Mouse (Mus musculus): ENCODE measurements around the gene Fopnl. TPM values are rescaled to one million over a fixed set of nuclear protein-coding genes. Genes with fewer than 3 reads are reported as not detected.

Gene Fopnl
- total and polyA plus RNA-seq, 3 experiments = 44.8 to 46.9 TPM; not detected in 1

GRCm38 (mm10) chr16:14295291-14295690, 21.9 kb downstream of the Fopnl start:
- TF ChIP-seq NRF1 (IDR thresholded peaks at IDR 0.05; ENCODE audit: insufficient read depth, low read depth, low read length, poor library complexity, severe bottlenecking) (no peak), SIN3A (IDR thresholded peaks at IDR 0.05; ENCODE audit: low read length) (no peak), CHD1 (IDR thresholded peaks at IDR 0.05; ENCODE audit: low read depth, low read length) (no peak), TBP (IDR thresholded peaks at IDR 0.05; ENCODE audit: low read depth, low read length) (no peak), ZKSCAN1 (IDR thresholded peaks at IDR 0.05; ENCODE audit: low read depth, low read length) (no peak)
- Histone ChIP-seq H3K4me3 (ENCODE audit: control insufficient read depth in 1 of 2, insufficient read depth in 1 of 2, low read depth in 2 of 2, low read length in 2 of 2) (no peak overlapping the region), H3K27me3 (ENCODE audit: control insufficient read depth in 1 of 2, insufficient read depth in 2 of 2, low read length in 2 of 2) (no peaks in the 10 kb centered on the region)

GRCm38 (mm10) chr16:14292205-14293199, 24.7 kb downstream of the Fopnl start:
- H3K9me3 ChIP-seq (replicated peaks; ENCODE audit: insufficient read depth, low read length) = no peaks in the 10 kb centered on the region
- H3K4me1 ChIP-seq (ENCODE audit: control insufficient read depth in 1 of 2, insufficient read depth in 2 of 2, low read length in 2 of 2) = 0 out of 4 replicates have a peak, but pooled peaks cover 0 to 9% of the 10 kb centered on the region in 2 experiments
- no peak overlapping the region for H3K9ac ChIP-seq (ENCODE audit: control insufficient read depth, low read depth, low read length, poor library complexity, severe bottlenecking)
- TF ChIP-seq NELFE (IDR thresholded peaks at IDR 0.05; ENCODE audit: low read depth, low read length) (no peak), GABPA (IDR thresholded peaks at IDR 0.05; ENCODE audit: low read depth, low read length) (no peak), SIN3A (IDR thresholded peaks at IDR 0.05; ENCODE audit: low read length) (no peak), MEF2A (IDR thresholded peaks at IDR 0.05; ENCODE audit: extremely low read depth, insufficient replicate concordance, low read depth, low read length, poor library complexity, severe bottlenecking) (no peak), POLR2A (IDR thresholded peaks at IDR 0.05; ENCODE audit: control insufficient read depth in 1 of 2, insufficient read depth in 1 of 2, low read depth in 1 of 2, low read length in 2 of 2, poor library complexity in 1 of 2) (no peak), ZNF384 (IDR thresholded peaks at IDR 0.05; ENCODE audit: low read depth, low read length) (no peak), JUND (IDR thresholded peaks at IDR 0.05; ENCODE audit: low read depth, low read length) (no peak), ETS1 (IDR thresholded peaks at IDR 0.05; ENCODE audit: low read depth, low read length) (no peak), MXI1 (IDR thresholded peaks at IDR 0.05; ENCODE audit: low read depth, low read length) (no peak), EP300 (IDR thresholded peaks at IDR 0.05; ENCODE audit: low read depth in 1 of 2, low read length in 2 of 2) (no peak), MYC (IDR thresholded peaks at IDR 0.05; ENCODE audit: low read depth, low read length) (no peak)
- no peaks in the 10 kb centered on the region for H3K27me3 ChIP-seq (ENCODE audit: control insufficient read depth in 1 of 2, insufficient read depth in 2 of 2, low read length in 2 of 2)
- no peak overlapping the region for H3K27ac ChIP-seq (ENCODE audit: control insufficient read depth, low read depth, low read length)
- no peak for DNase-seq (ENCODE audit: low read depth, low spot score)
- H3K4me3 ChIP-seq (ENCODE audit: control insufficient read depth in 1 of 2, insufficient read depth in 1 of 2, low read depth in 2 of 2, low read length in 2 of 2) = no peak overlapping the region
- H3K79me2 ChIP-seq (ENCODE audit: control insufficient read depth, insufficient read depth, low read length, poor library complexity) = no peaks in the 10 kb centered on the region
- peaks cover 0 to 5% of the 10 kb centered on the region in 2 experiments; a peak in 2 of 4 replicates for H3K36me3 ChIP-seq (ENCODE audit: control insufficient read depth in 1 of 2, insufficient read depth in 2 of 2, low read length in 2 of 2)

More at GRCm38 (mm10) chr16:14295291-14295690, 21.9 kb downstream of the Fopnl start:
- no peak overlapping the region for H3K27ac ChIP-seq (ENCODE audit: control insufficient read depth, low read depth, low read length)
- 0 out of 4 replicates have a peak, but pooled peaks cover 0 to 9% of the 10 kb centered on the region in 2 experiments for H3K4me1 ChIP-seq (ENCODE audit: control insufficient read depth in 1 of 2, insufficient read depth in 2 of 2, low read length in 2 of 2)
- no peaks in the 10 kb centered on the region for H3K79me2 ChIP-seq (ENCODE audit: control insufficient read depth, insufficient read depth, low read length, poor library complexity)
- peaks cover 4 to 5% of the 10 kb centered on the region in 2 experiments; a peak in 3 of 4 replicates for H3K36me3 ChIP-seq (ENCODE audit: control insufficient read depth in 1 of 2, insufficient read depth in 2 of 2, low read length in 2 of 2)
- H3K9me3 ChIP-seq (replicated peaks; ENCODE audit: insufficient read depth, low read length) = no peaks in the 10 kb centered on the region
- DNase-seq (ENCODE audit: low read depth, low spot score) = no peak
- no peak overlapping the region for H3K9ac ChIP-seq (ENCODE audit: control insufficient read depth, low read depth, low read length, poor library complexity, severe bottlenecking)

Measured in MEL (cell line).